Mouse (Mus musculus): Measurements from ENCODE around the gene Nepn. TPM values are rescaled to one million over a fixed set of nuclear protein-coding genes. Genes with fewer than 3 reads are reported as not detected.

Nepn gene
- polyA plus RNA-seq, 1 experiment = not detected

DNA sequence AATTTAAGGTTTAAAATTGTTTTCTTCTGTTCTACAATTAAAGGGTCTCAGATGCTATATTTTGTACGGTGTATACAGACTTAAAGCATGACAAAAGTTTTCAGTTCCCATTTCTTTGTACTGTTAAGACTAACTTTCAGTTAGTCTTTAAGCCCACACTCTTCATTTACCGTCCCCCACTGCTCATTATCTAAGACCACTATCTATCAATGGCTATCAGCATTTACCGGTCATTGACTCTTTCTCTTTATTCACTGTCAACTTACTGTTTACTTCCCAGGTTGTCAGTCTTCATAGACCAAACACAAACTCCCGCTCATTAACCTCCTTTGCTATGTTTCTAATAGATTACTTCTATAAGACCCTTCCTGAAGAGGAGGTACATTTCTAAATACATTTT lies 1.6 kb upstream of the Nepn start:
- TF ChIP-seq POLR2A (IDR thresholded peaks at IDR 0.05; ENCODE audit: borderline replicate concordance, control insufficient read depth, low read depth, low read length) (no peak), CTCF (IDR thresholded peaks at IDR 0.05; ENCODE audit: control insufficient read depth, insufficient read depth, low read length) (no peak)
- 74% methylated on average over 4 of the region's 4 CpGs for WGBS

DNA sequence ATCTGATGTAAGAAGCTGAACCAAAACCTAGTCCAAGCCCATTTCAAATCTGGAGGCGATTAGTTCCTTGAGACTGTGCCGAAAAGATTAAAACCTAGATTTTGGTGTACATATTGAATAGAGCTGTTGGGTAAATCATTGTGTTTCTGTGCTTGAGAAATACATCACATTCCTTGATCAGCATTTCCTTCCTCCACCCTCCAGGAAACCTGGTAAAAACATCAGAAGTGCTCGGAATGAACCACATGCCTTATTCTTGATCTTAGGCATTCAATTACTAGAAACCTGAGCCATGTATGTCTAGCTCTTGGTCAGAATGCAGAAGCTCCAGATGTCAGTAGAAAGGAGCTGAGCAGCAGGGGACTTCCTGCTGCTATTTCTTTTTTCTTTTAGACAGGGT lies 666 bp downstream of the Nepn start:
- no peak overlapping the region for H3K27ac ChIP-seq (ENCODE audit: control insufficient read depth, insufficient read depth, low read depth, low read length, poor library complexity)
- WGBS = 55% methylated on average over 3 of the region's 3 CpGs

More for the DNA sequence above, 1.6 kb upstream of the Nepn start:
- no peaks in the 10 kb centered on the region; the same call in 1 of the 2 replicates for H3K4me1 ChIP-seq (ENCODE audit: control insufficient read depth, insufficient read depth, low read length)
- no peak overlapping the region for H3K27ac ChIP-seq (ENCODE audit: control insufficient read depth, insufficient read depth, low read depth, low read length, poor library complexity)
- no peak overlapping the region for H3K4me3 ChIP-seq (replicated peaks; ENCODE audit: control insufficient read depth, low read depth, low read length)

DNA sequence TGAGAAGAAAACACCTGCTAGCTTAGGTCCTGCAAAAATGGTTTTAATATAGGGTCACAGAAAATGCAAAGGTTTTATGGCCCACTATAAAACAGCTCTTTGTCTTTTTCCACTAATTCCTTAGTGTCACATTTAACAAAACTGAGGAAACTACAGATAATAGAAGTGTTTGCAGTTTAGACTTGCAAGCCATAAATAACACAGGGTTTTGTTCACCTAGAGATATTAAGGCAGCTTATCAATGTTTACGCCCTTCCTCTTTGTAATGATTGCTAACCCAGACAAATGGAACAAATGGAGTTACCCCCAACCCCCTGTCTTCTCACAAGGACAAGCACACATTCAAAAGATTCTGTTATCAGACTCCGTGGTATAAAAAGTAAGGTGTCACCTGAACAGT lies 2.4 kb downstream of the Nepn start:
- no peak overlapping the region for H3K27ac ChIP-seq (ENCODE audit: control insufficient read depth, insufficient read depth, low read depth, low read length, poor library complexity)
- TF ChIP-seq CTCF (IDR thresholded peaks at IDR 0.05; ENCODE audit: control insufficient read depth, insufficient read depth, low read length) = no peak
- TF ChIP-seq POLR2A (IDR thresholded peaks at IDR 0.05; ENCODE audit: borderline replicate concordance, control insufficient read depth, low read depth, low read length) = no peak
- no peaks in the 10 kb centered on the region for H3K4me1 ChIP-seq (ENCODE audit: control insufficient read depth, insufficient read depth, low read length)
- no peak overlapping the region for H3K4me3 ChIP-seq (replicated peaks; ENCODE audit: control insufficient read depth, low read depth, low read length)
- WGBS = 73% methylated on average over 2 of the region's 2 CpGs

More for the DNA sequence above, 666 bp downstream of the Nepn start:
- H3K4me1 ChIP-seq (ENCODE audit: control insufficient read depth, insufficient read depth, low read length) = no peaks in the 10 kb centered on the region
- no peak overlapping the region for H3K4me3 ChIP-seq (replicated peaks; ENCODE audit: control insufficient read depth, low read depth, low read length)
- TF ChIP-seq POLR2A (IDR thresholded peaks at IDR 0.05; ENCODE audit: borderline replicate concordance, control insufficient read depth, low read depth, low read length) = no peak
- no peak for TF ChIP-seq CTCF (IDR thresholded peaks at IDR 0.05; ENCODE audit: control insufficient read depth, insufficient read depth, low read length)

DNA sequence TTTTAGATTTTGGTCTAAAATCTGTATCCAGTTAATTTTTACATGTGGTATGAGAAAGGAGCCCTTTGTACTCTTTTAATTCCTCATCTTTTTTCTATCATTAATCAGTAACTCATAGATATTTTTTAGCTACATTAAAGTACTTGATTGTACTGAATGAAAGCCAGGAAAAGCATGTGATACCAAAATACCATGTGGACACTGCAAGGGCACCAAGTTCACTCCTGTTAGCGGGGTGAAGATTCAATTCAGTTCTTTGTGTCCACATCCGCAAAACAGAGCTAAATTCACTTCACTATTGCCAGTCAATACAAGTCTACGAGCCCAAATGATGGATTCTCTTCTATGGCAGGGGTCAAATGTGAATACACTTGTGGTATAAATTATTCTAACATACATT lies 7.9 kb downstream of the Nepn start:
- 85% methylated on average over 3 of the region's 3 CpGs for WGBS
- no peak overlapping the region for H3K27ac ChIP-seq (ENCODE audit: control insufficient read depth, insufficient read depth, low read depth, low read length, poor library complexity)
- no peak overlapping the region for H3K4me3 ChIP-seq (replicated peaks; ENCODE audit: control insufficient read depth, low read depth, low read length)
- TF ChIP-seq CTCF (IDR thresholded peaks at IDR 0.05; ENCODE audit: control insufficient read depth, insufficient read depth, low read length) = no peak
- no peak for TF ChIP-seq POLR2A (IDR thresholded peaks at IDR 0.05; ENCODE audit: borderline replicate concordance, control insufficient read depth, low read depth, low read length)
- no peaks in the 10 kb centered on the region for H3K4me1 ChIP-seq (ENCODE audit: control insufficient read depth, insufficient read depth, low read length)

DNA sequence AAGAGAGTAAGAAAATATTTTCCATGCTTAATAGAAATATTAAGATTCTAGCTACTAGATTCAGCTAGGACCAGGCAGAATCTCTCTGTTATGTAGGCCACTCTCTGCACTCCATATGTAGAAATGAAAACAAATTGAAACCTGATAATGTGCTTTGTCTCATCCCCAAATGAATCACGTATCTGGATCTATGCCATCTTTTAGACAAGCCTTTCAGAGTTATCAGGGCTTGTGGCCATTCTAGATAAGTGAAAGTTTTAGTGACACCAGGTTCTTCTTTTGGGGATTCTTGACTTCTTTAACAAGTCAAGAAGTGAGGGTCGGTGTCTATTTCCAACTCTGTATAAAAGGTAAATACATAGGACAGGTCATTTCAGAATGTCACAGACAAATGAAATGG lies 9.9 kb downstream of the Nepn start:
- TF ChIP-seq CTCF (IDR thresholded peaks at IDR 0.05; ENCODE audit: control insufficient read depth, insufficient read depth, low read length) = no peak
- no peak overlapping the region for H3K27ac ChIP-seq (ENCODE audit: control insufficient read depth, insufficient read depth, low read depth, low read length, poor library complexity)
- WGBS = 71% methylated on average over 2 of the region's 2 CpGs
- H3K4me3 ChIP-seq (replicated peaks; ENCODE audit: control insufficient read depth, low read depth, low read length) = no peak overlapping the region
- H3K4me1 ChIP-seq (ENCODE audit: control insufficient read depth, insufficient read depth, low read length) = no peaks in the 10 kb centered on the region

DNA sequence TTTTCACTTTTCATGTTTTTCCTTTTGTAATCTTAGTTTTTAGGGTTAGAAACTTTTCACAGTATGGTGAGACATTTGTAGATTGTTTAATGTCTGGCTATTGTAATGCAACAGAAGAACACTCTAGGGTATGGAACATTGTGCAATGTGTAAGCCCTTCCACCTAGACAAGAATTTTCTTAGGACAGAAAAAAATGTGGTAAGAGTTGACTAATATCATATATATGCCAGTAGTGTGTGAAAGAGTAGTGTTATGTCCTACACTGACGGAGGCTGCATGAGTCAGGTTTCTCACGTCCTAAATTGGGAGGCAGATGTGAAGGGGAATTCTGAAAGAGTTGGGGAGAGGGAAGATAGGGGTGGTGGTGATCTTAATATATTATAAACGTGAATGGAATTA lies 10.9 kb downstream of the Nepn start:
- Histone ChIP-seq H3K27ac (ENCODE audit: control insufficient read depth, insufficient read depth, low read depth, low read length, poor library complexity) (no peak overlapping the region), H3K4me1 (ENCODE audit: control insufficient read depth, insufficient read depth, low read length) (no peaks in the 10 kb centered on the region), H3K4me3 (replicated peaks; ENCODE audit: control insufficient read depth, low read depth, low read length) (no peak overlapping the region)
- TF ChIP-seq CTCF (IDR thresholded peaks at IDR 0.05; ENCODE audit: control insufficient read depth, insufficient read depth, low read length) (no peak), POLR2A (IDR thresholded peaks at IDR 0.05; ENCODE audit: borderline replicate concordance, control insufficient read depth, low read depth, low read length) (no peak)
- WGBS = 51% methylated on average over 3 of the region's 3 CpGs

DNA sequence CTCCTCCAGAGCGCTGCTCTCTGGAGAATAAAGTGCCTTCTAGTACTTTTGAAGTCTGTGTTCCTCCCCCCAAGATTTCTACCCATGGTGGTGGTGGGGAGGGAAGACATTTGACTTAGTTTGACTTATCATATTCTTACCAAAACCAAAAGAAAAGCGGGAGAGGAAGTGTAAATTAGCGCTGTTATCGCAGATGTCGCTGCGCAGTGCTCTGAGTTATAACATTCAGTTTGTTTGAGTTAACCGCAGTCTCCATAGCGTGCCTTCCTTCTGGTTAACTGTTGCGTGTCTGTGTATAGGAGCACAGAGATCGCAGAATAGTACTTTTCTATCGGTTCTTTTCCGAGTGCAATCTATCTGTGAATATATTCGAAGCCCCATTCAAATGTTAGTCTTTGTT lies 16.4 kb downstream of the Nepn start:
- Histone ChIP-seq H3K4me1 (ENCODE audit: control insufficient read depth, insufficient read depth, low read length) (no peaks in the 10 kb centered on the region), H3K27ac (ENCODE audit: control insufficient read depth, insufficient read depth, low read depth, low read length, poor library complexity) (no peak overlapping the region), H3K4me3 (replicated peaks; ENCODE audit: control insufficient read depth, low read depth, low read length) (no peak overlapping the region)
- 84% methylated on average over 13 of the region's 13 CpGs for WGBS
- TF ChIP-seq POLR2A (IDR thresholded peaks at IDR 0.05; ENCODE audit: borderline replicate concordance, control insufficient read depth, low read depth, low read length) (no peak), CTCF (IDR thresholded peaks at IDR 0.05; ENCODE audit: control insufficient read depth, insufficient read depth, low read length) (no peak)

DNA sequence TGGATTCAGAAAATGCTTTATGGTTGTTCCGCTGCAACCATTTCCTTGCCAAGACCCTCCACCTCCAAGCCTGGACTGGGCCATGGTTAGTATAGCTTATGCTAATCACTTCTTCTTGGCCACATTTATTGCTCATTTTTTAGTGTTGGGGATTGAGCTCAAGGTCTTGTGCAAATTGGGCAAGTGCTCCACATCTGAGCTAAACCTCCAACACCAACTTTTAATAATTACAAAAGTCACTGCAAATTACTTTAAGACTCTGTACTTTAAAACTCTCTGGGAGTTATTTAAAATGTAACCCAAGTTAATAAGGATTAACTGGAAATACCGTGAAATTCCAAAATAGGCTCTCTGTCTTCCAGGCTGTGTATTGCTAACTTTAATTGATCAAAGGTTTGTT lies 18.8 kb downstream of the Nepn start:
- no peaks in the 10 kb centered on the region for H3K4me1 ChIP-seq (ENCODE audit: control insufficient read depth, insufficient read depth, low read length)
- 87% methylated on average over 2 of the region's 2 CpGs for WGBS
- no peak overlapping the region for H3K4me3 ChIP-seq (replicated peaks; ENCODE audit: control insufficient read depth, low read depth, low read length)
- no peak overlapping the region for H3K27ac ChIP-seq (ENCODE audit: control insufficient read depth, insufficient read depth, low read depth, low read length, poor library complexity)
- TF ChIP-seq POLR2A (IDR thresholded peaks at IDR 0.05; ENCODE audit: borderline replicate concordance, control insufficient read depth, low read depth, low read length) = no peak

DNA sequence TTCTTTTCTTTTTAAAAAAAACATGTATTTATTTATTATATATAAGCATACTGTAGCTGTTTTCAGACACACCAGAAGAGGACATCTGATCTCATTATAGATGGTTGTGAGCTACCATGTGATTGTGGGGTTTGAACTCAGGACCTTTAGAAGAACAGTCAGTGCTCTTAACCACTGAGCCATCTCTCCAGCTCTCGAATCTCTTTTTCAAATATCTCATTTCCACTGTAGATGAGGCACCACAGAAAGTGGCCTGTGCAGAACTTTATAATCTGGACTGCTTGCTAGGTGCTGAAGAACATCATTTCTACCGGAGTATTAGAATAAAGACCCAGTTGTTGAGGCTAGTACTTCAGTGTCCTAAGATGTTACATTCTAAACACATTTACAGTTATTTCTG lies 26.2 kb downstream of the Nepn start:
- TF ChIP-seq POLR2A (IDR thresholded peaks at IDR 0.05; ENCODE audit: borderline replicate concordance, control insufficient read depth, low read depth, low read length) (no peak), CTCF (IDR thresholded peaks at IDR 0.05; ENCODE audit: control insufficient read depth, insufficient read depth, low read length) (no peak)
- no peaks in the 10 kb centered on the region; the same call in 1 of the 2 replicates for H3K4me1 ChIP-seq (ENCODE audit: control insufficient read depth, insufficient read depth, low read length)
- no peak overlapping the region for H3K27ac ChIP-seq (ENCODE audit: control insufficient read depth, insufficient read depth, low read depth, low read length, poor library complexity)
- no peak overlapping the region for H3K4me3 ChIP-seq (replicated peaks; ENCODE audit: control insufficient read depth, low read depth, low read length)
- WGBS = 70% methylated on average over 2 of the region's 2 CpGs
